Mouse (Mus musculus): ENCODE results near the gene Cntrl. TPM values are rescaled to one million over a fixed set of nuclear protein-coding genes. Genes with fewer than 3 reads are reported as not detected.

Cntrl gene
- polyA plus RNA-seq, 1 experiment from 2014 or later = 39.0 TPM

- Histone ChIP-seq H3K9me3 (ENCODE audit: control insufficient read depth, low read length) (no peaks in the 10 kb centered on the region), H3K36me3 (ENCODE audit: control insufficient read depth, insufficient read depth, low read length) (peaks cover 89% of the 10 kb centered on the region), H3K27ac (ENCODE audit: low read depth, low read length) (no peak overlapping the region), H3K4me2 (replicated peaks; ENCODE audit: low read depth, low read length) (no peak overlapping the region), H3K4me3 (ENCODE audit: low read length) (no peak overlapping the region), H3K27me3 (ENCODE audit: control insufficient read depth, insufficient read depth, low read length) (no peaks in the 10 kb centered on the region), H3K4me1 (ENCODE audit: control insufficient read depth, insufficient read depth, low read length) (no peaks in the 10 kb centered on the region), H3K9ac (ENCODE audit: low read depth, low read length) (no peak overlapping the region)
- 38% methylated on average over 5 of the region's 5 CpGs for WGBS
- ATAC-seq (ENCODE audit: low FRiP score, low TSS enrichment) = no peak
Measured at GRCm38 (mm10) chr2:35174100-35174499, 64.8 kb downstream of the Cntrl start.

- Histone ChIP-seq H3K4me2 (replicated peaks; ENCODE audit: low read depth, low read length) (no peak overlapping the region), H3K9me3 (ENCODE audit: control insufficient read depth, low read length) (no peaks in the 10 kb centered on the region), H3K9ac (ENCODE audit: low read depth, low read length) (no peak overlapping the region), H3K4me1 (ENCODE audit: control insufficient read depth, insufficient read depth, low read length) (no peaks in the 10 kb centered on the region), H3K27ac (ENCODE audit: low read depth, low read length) (no peak overlapping the region), H3K36me3 (ENCODE audit: control insufficient read depth, insufficient read depth, low read length) (peaks cover 91% of the 10 kb centered on the region), H3K27me3 (ENCODE audit: control insufficient read depth, insufficient read depth, low read length) (no peaks in the 10 kb centered on the region), H3K4me3 (ENCODE audit: low read length) (no peak overlapping the region)
- 93% methylated on average over 12 of the region's 12 CpGs for WGBS
- ATAC-seq (ENCODE audit: low FRiP score, low TSS enrichment) = no peak
Measured at GRCm38 (mm10) chr2:35175281-35176065, 66.2 kb downstream of the Cntrl start.

- Histone ChIP-seq H3K9me3 (ENCODE audit: control insufficient read depth, low read length) (no peaks in the 10 kb centered on the region), H3K4me2 (replicated peaks; ENCODE audit: low read depth, low read length) (no peak overlapping the region), H3K27ac (ENCODE audit: low read depth, low read length) (no peak overlapping the region), H3K27me3 (ENCODE audit: control insufficient read depth, insufficient read depth, low read length) (no peaks in the 10 kb centered on the region), H3K4me1 (ENCODE audit: control insufficient read depth, insufficient read depth, low read length) (no peaks in the 10 kb centered on the region), H3K9ac (ENCODE audit: low read depth, low read length) (no peak overlapping the region), H3K36me3 (ENCODE audit: control insufficient read depth, insufficient read depth, low read length) (peaks cover 83% of the 10 kb centered on the region), H3K4me3 (ENCODE audit: low read length) (no peak overlapping the region)
- ATAC-seq (ENCODE audit: low FRiP score, low TSS enrichment) = no peak
- 85% methylated on average over 3 of the region's 3 CpGs for WGBS
Measured at GRCm38 (mm10) chr2:35178153-35178552, 68.9 kb downstream of the Cntrl start.

GRCm38 (mm10) chr2:35183115-35183673 is 73.9 kb downstream of the Cntrl start:
- 76% methylated on average over 6 of the region's 6 CpGs for WGBS
- H3K36me3 ChIP-seq (ENCODE audit: control insufficient read depth, insufficient read depth, low read length) = peaks cover 79% of the 10 kb centered on the region
- H3K4me1 ChIP-seq (ENCODE audit: control insufficient read depth, insufficient read depth, low read length) = no peaks in the 10 kb centered on the region
- no peak overlapping the region for H3K27ac ChIP-seq (ENCODE audit: low read depth, low read length)
- no peaks in the 10 kb centered on the region for H3K27me3 ChIP-seq (ENCODE audit: control insufficient read depth, insufficient read depth, low read length)
- no peak overlapping the region for H3K4me3 ChIP-seq (ENCODE audit: low read length)
- no peak overlapping the region for H3K9ac ChIP-seq (ENCODE audit: low read depth, low read length)
- no peaks in the 10 kb centered on the region for H3K9me3 ChIP-seq (ENCODE audit: control insufficient read depth, low read length)
- ATAC-seq (ENCODE audit: low FRiP score, low TSS enrichment) = no peak
- H3K4me2 ChIP-seq (replicated peaks; ENCODE audit: low read depth, low read length) = no peak overlapping the region

- Histone ChIP-seq H3K9me3 (ENCODE audit: control insufficient read depth, low read length) (no peaks in the 10 kb centered on the region), H3K4me3 (ENCODE audit: low read length) (no peak overlapping the region), H3K4me2 (replicated peaks; ENCODE audit: low read depth, low read length) (no peak overlapping the region), H3K27me3 (ENCODE audit: control insufficient read depth, insufficient read depth, low read length) (no peaks in the 10 kb centered on the region), H3K4me1 (ENCODE audit: control insufficient read depth, insufficient read depth, low read length) (no peaks in the 10 kb centered on the region), H3K9ac (ENCODE audit: low read depth, low read length) (no peak overlapping the region), H3K36me3 (ENCODE audit: control insufficient read depth, insufficient read depth, low read length) (peaks cover 67% of the 10 kb centered on the region), H3K27ac (ENCODE audit: low read depth, low read length) (no peak overlapping the region)
- no peak for ATAC-seq (ENCODE audit: low FRiP score, low TSS enrichment)
- WGBS = 93% methylated on average over 5 of the region's 5 CpGs
Measured at GRCm38 (mm10) chr2:35188929-35189328, 79.6 kb downstream of the Cntrl start.

GRCm38 (mm10) chr2:35193976-35194375 is 84.7 kb downstream of the Cntrl start:
- Histone ChIP-seq H3K36me3 (ENCODE audit: control insufficient read depth, insufficient read depth, low read length) (peaks cover 25% of the 10 kb centered on the region), H3K4me1 (ENCODE audit: control insufficient read depth, insufficient read depth, low read length) (no peaks in the 10 kb centered on the region; the same call in 1 of the 2 replicates), H3K4me3 (ENCODE audit: low read length) (no peak overlapping the region), H3K9me3 (ENCODE audit: control insufficient read depth, low read length) (no peaks in the 10 kb centered on the region), H3K4me2 (replicated peaks; ENCODE audit: low read depth, low read length) (no peak overlapping the region), H3K9ac (ENCODE audit: low read depth, low read length) (no peak overlapping the region), H3K27ac (ENCODE audit: low read depth, low read length) (no peak overlapping the region), H3K27me3 (ENCODE audit: control insufficient read depth, insufficient read depth, low read length) (no peaks in the 10 kb centered on the region)
- WGBS = 79% methylated on average over 1 of the region's 1 CpGs
- no peak for ATAC-seq (ENCODE audit: low FRiP score, low TSS enrichment)

GRCm38 (mm10) chr2:35195626-35196544 is 86.6 kb downstream of the Cntrl start:
- H3K9ac ChIP-seq (ENCODE audit: low read depth, low read length) = no peak overlapping the region
- peaks cover 7% of the 10 kb centered on the region for H3K36me3 ChIP-seq (ENCODE audit: control insufficient read depth, insufficient read depth, low read length)
- no peak overlapping the region for H3K4me2 ChIP-seq (replicated peaks; ENCODE audit: low read depth, low read length)
- H3K27me3 ChIP-seq (ENCODE audit: control insufficient read depth, insufficient read depth, low read length) = no peaks in the 10 kb centered on the region
- H3K27ac ChIP-seq (ENCODE audit: low read depth, low read length) = no peak overlapping the region
- 80% methylated on average over 6 of the region's 6 CpGs for WGBS
- no peaks in the 10 kb centered on the region for H3K9me3 ChIP-seq (ENCODE audit: control insufficient read depth, low read length)
- H3K4me1 ChIP-seq (ENCODE audit: control insufficient read depth, insufficient read depth, low read length) = peaks cover 5% of the 10 kb centered on the region; the same call in 1 of the 2 replicates
- no peak overlapping the region for H3K4me3 ChIP-seq (ENCODE audit: low read length)
- no peak for ATAC-seq (ENCODE audit: low FRiP score, low TSS enrichment)

GRCm38 (mm10) chr2:35199541-35199940 is 90.2 kb downstream of the Cntrl start:
- ATAC-seq (ENCODE audit: low FRiP score, low TSS enrichment) = no peak
- Histone ChIP-seq H3K4me1 (ENCODE audit: control insufficient read depth, insufficient read depth, low read length) (peaks cover 5% of the 10 kb centered on the region; the same call in 1 of the 2 replicates), H3K36me3 (ENCODE audit: control insufficient read depth, insufficient read depth, low read length) (no peaks in the 10 kb centered on the region; the same call in 1 of the 2 replicates), H3K9me3 (ENCODE audit: control insufficient read depth, low read length) (no peaks in the 10 kb centered on the region), H3K4me3 (ENCODE audit: low read length) (peak overlapping the region; percentile 100), H3K9ac (ENCODE audit: low read depth, low read length) (peak overlapping the region; percentile 100), H3K27me3 (ENCODE audit: control insufficient read depth, insufficient read depth, low read length) (no peaks in the 10 kb centered on the region), H3K27ac (ENCODE audit: low read depth, low read length) (peak overlapping the region; percentile 96; the same call in 1 of the 2 replicates), H3K4me2 (replicated peaks; ENCODE audit: low read depth, low read length) (peak overlapping the region; percentile 94)
- WGBS = 14% methylated on average over 5 of the region's 5 CpGs
